Mouse (Mus musculus) thymus, postnatal 0 days (tissue): ENCODE data around the gene Gm4297. TPM values are rescaled to one million over a fixed set of nuclear protein-coding genes. Genes with fewer than 3 reads are reported as not detected.
"Not testable (repeated sequence)": the region's sequence is repeated elsewhere in the genome, so short reads cannot be mapped to it uniquely, and the experiment has no call there.

ENCODE experiments used
- DNase-seq: peaks from one replicate; pipeline ENCODE4 v3.0.0-alpha.2; 2015; ENCODE audit warnings: low spot score
- microRNA-seq: library from miRNA; unstranded; fragments of <30 nt; microRNA quantifications from one replicate; pipeline ENCODE4, GENCODE M21; 2016; ENCODE audit warnings: borderline number of aligned reads
- polyA plus RNA-seq: library from polyadenylated mRNA; unstranded; fragments of >200 nt; fragmentation: Nextera tagmentation; extraction: Ambion mirVana; gene quantifications from 2 replicates; pipeline ENCODE4 v1.2.1, GENCODE M21; 2015

The Gm4297 gene
- not detected in 2 replicates for polyA plus RNA-seq

DNA sequence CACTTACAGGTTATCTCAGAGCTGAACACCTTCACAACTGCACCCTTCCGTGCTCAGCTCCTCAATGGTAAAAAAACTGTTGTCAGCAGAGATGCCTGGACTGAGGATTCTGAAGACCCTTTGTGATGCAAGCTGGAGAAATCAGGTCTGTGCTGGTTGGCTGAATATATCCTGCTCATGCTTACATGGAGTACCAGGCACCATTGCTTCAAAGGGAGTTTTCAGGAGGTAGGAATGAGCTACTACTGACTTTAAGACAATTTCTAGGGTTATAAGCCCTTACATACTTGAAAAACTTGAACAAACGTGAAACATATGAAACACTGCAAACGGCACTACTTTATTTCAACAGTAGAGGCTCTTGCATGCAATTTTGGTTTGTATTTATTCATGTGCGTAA, at the start of gene Gm4297:
Gene Gm4297 (minus strand): TSS at position 101 of the 400 bp plus-strand sequence.
- not testable (repeated sequence) for DNase-seq

Small RNA genes within 50 kb of the gene (microRNA-seq; reads per million reads assigned to microRNA genes)
- gene Gm27839 = not detected
- gene Gm27910 = not detected

Other genes starting within 250 kb of the Gm4297 start
- gene Gm5934, start 74.1 kb downstream of the Gm4297 start, polyA plus RNA-seq = not detected in 2 replicates
- not detected in 2 replicates for gene Gm5935, start 200.3 kb upstream of the Gm4297 start, polyA plus RNA-seq